ENCODE assay signal across 8 mouse cellular contexts in genomic region chr10:128493695-128494666, GRCm38 (mm10). TPM values are rescaled to one million over a fixed set of nuclear protein-coding genes. Genes with fewer than 3 reads are reported as not detected.
A peak's percentile ranks its signal among the peaks of the same experiment; 100 is the strongest.
DNase-seq lines count a peak whose midpoint lies in the region; ATAC-seq lines count a peak whose summit lies in the region.

Gene Myl6, minus strand, starts transcription at chr10:128494145.

- peaks cover 33% of the 10 kb centered on the region for H3K36me3 ChIP-seq in heart, embryonic 10.5 days
- peaks cover 30% of the 10 kb centered on the region for H3K36me3 ChIP-seq in kidney, embryonic 15.5 days

- H3K4me3 ChIP-seq in heart, embryonic 10.5 days, result peak within 1 kb of the TSS; percentile 89
- H3K4me3 ChIP-seq in kidney, embryonic 15.5 days (replicated peaks), result peak within 1 kb of the TSS; percentile 89

- H3K4me1 ChIP-seq in heart, embryonic 10.5 days, result peaks cover 68% of the 10 kb centered on the region
- H3K4me1 ChIP-seq in kidney, embryonic 15.5 days, result peaks cover 66% of the 10 kb centered on the region

- ATAC-seq in erythroblast, adult 5-6 weeks (replicated peaks; ENCODE audit: low FRiP score, poor library complexity, severe bottlenecking), result peak; percentile 83
- peak; percentile 92 for ATAC-seq in kidney, embryonic 15.5 days (replicated peaks; ENCODE audit: low FRiP score)
- peak; percentile 66 for ATAC-seq in monocyte, adult 5-6 weeks (replicated peaks; ENCODE audit: insufficient number of reproducible peaks, low FRiP score, low TSS enrichment, poor library complexity, severe bottlenecking)

- peak within 1 kb of the TSS; percentile 88 for H3K9ac ChIP-seq in kidney, embryonic 15.5 days

- no peaks in the 10 kb centered on the region for H3K9me3 ChIP-seq in heart, embryonic 10.5 days
- no peaks in the 10 kb centered on the region for H3K9me3 ChIP-seq in kidney, embryonic 15.5 days (replicated peaks)

- no peaks in the 10 kb centered on the region for H3K27me3 ChIP-seq in heart, embryonic 10.5 days (ENCODE audit: insufficient read depth, poor library complexity, severe bottlenecking)
- H3K27me3 ChIP-seq in kidney, embryonic 15.5 days, result no peaks in the 10 kb centered on the region

- DNase-seq in B cell, adult 2 months, result peak; percentile 96 to 97
- DNase-seq in brain, adult 2 months (ENCODE audit: low read depth, low spot score), result peak; percentile 100
- DNase-seq in heart, embryonic 10.5 days (ENCODE audit: low spot score), result peak; percentile 99
- DNase-seq in liver, result peak; percentile 98
- peak; percentile 97 to 98 for DNase-seq in spleen, postnatal 4 days (ENCODE audit: low spot score in 2 of 2)

- under 1% methylated on average over 45 of the region's 45 CpGs for WGBS in heart, embryonic 10.5 days
- under 1% methylated on average over 45 of the region's 45 CpGs for WGBS in kidney, embryonic 15.5 days

- peak within 1 kb of the TSS; percentile 96 for H3K27ac ChIP-seq in heart, embryonic 10.5 days
- peak within 1 kb of the TSS; percentile 100 for H3K27ac ChIP-seq in kidney, embryonic 15.5 days

- H3K4me2 ChIP-seq in kidney, embryonic 15.5 days, result peak within 1 kb of the TSS; percentile 83

RNA-seq across cellular contexts. Expression of gene Myl6, which starts in this region (rescaled TPM):
- 410 and 475 TPM in 2 replicates for total RNA-seq in erythroblast, adult 5-6 weeks (2015; ENCODE audit: low replicate concordance)
- total RNA-seq in erythroblast, adult 5-6 weeks (2017; ENCODE audit: low replicate concordance), result 558 TPM in 2 replicates
- 1,508 and 1,550 TPM in 2 replicates for polyA plus RNA-seq in heart, embryonic 10.5 days (2016; fragmentation: Nextera tagmentation; extraction: Ambion mirVana)
- polyA plus RNA-seq in kidney, embryonic 15.5 days (2015; fragmentation: Nextera tagmentation; extraction: Ambion mirVana), result 1,170 and 1,259 TPM in 2 replicates
- total RNA-seq in monocyte, adult 5-6 weeks (2017), result 2,131 to 2,768 TPM (median 2,315 TPM) in 3 replicates

Comparison
In these comparisons a context has a peak if more than half of its experiments do, and no peak if none do; other contexts are left out.
1. Peak in every context shown above with its lines: DNase-seq, ATAC-seq, H3K4me3 ChIP-seq and H3K27ac ChIP-seq.